Comparison of ENCODE assay signal across 1 mouse cellular context in the genomic region with DNA sequence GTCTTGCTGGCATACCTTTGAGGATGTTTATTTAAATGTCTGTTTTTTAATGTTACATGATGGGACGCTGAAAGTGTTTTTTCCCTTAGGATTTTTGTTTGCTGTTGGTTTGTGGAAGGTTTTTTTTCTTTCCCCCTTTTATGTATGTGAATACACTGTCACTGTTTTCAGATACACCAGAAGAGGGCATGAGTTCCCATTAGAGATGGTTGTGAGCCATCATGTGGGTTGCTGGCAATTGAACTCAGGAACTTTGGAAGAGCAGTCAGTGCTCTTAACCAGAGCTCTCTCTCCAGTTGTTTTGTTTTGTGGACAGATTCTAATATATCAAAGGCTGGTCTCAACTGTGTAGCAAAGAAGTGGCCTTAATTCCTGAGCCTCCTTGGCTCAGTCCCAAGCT.
TF ChIP-seq lines count a peak whose summit lies in the region.

No protein-coding gene starts in this region.

TF ChIP-seq in CH12.LX, 34 proteins besides CTCF, POLR2A, EP300 and RAD21:
- TF ChIP-seq SMC3 (IDR thresholded peaks at IDR 0.05; ENCODE audit: low read depth, low read length) = peak; percentile 14; the same call in 1 of the 2 replicates
- no peak for TF ChIP-seq SIN3A (IDR thresholded peaks at IDR 0.05; ENCODE audit: low read length)
- no peak for TF ChIP-seq MAX (IDR thresholded peaks at IDR 0.05; ENCODE audit: low read length)
TF ChIP-seq in CH12.LX: peak in this region for 1.
